Mouse (Mus musculus): Measurements from ENCODE around the gene Pnmal1. TPM values are rescaled to one million over a fixed set of nuclear protein-coding genes. Genes with fewer than 3 reads are reported as not detected.

The Pnmal1 gene
- 0.02 and 0.04 TPM in 2 replicates for polyA plus RNA-seq (2015; fragmentation: Nextera tagmentation; extraction: Ambion mirVana)

- H3K9ac ChIP-seq (replicated peaks), result no peak within 1 kb of the TSS
- ATAC-seq (no peak), DNase-seq (peak; percentile 22)
- H3K4me2 ChIP-seq (ENCODE audit: low read depth, low read length), result no peak within 1 kb of the TSS
- no peaks in the 10 kb centered on the region for H3K9me3 ChIP-seq (ENCODE audit: low read length)
- H3K4me1 ChIP-seq (ENCODE audit: insufficient read depth), result no peaks in the 10 kb centered on the region
- no peaks in the 10 kb centered on the region for H3K36me3 ChIP-seq (replicated peaks; ENCODE audit: insufficient read depth, low read length)
- no peaks in the 10 kb centered on the region for H3K27me3 ChIP-seq (ENCODE audit: insufficient read depth, low read length)
- no peak for TF ChIP-seq CTCF (IDR thresholded peaks at IDR 0.05; ENCODE audit: low read depth)
- no peak for TF ChIP-seq EP300 (IDR thresholded peaks at IDR 0.05; ENCODE audit: low read depth)
- no peak within 1 kb of the TSS for H3K27ac ChIP-seq (ENCODE audit: low read depth)
- no peak within 1 kb of the TSS for H3K4me3 ChIP-seq (ENCODE audit: low read depth, low read length)
- 39% methylated on average over 17 of the region's 17 CpGs for WGBS (ENCODE audit: insufficient replicate concordance)
Observed at GRCm38 (mm10) chr7:16959539-16960187, at the start of gene Pnmal1. Pnmal1 (plus strand) TSS chr7:16959679.

- peaks cover 9% of the 10 kb centered on the region; the same call in 1 of the 2 replicates for H3K36me3 ChIP-seq (replicated peaks; ENCODE audit: insufficient read depth, low read length)
- H3K4me1 ChIP-seq (ENCODE audit: insufficient read depth), result peaks cover 8% of the 10 kb centered on the region; the same call in 1 of the 2 replicates
- DNase-seq (no peak), ATAC-seq (no peak)
- H3K9me3 ChIP-seq (ENCODE audit: low read length), result no peaks in the 10 kb centered on the region
- H3K27ac ChIP-seq (ENCODE audit: low read depth), result no peak overlapping the region
- no peak overlapping the region for H3K4me3 ChIP-seq (ENCODE audit: low read depth, low read length)
- no peaks in the 10 kb centered on the region for H3K27me3 ChIP-seq (ENCODE audit: insufficient read depth, low read length)
- 34% methylated on average over 10 of the region's 10 CpGs for WGBS (ENCODE audit: insufficient replicate concordance)
- no peak for TF ChIP-seq CTCF (IDR thresholded peaks at IDR 0.05; ENCODE audit: low read depth)
- no peak for TF ChIP-seq EP300 (IDR thresholded peaks at IDR 0.05; ENCODE audit: low read depth)
- no peak overlapping the region for H3K9ac ChIP-seq (replicated peaks)
- H3K4me2 ChIP-seq (ENCODE audit: low read depth, low read length), result peak overlapping the region; percentile 16; the same call in 1 of the 2 replicates
Observed at GRCm38 (mm10) chr7:16909909-16910308, 49.6 kb upstream of the Pnmal1 start.

GRCm38 (mm10) chr7:16911904-16912303, 47.6 kb upstream of the Pnmal1 start:
- H3K4me1 ChIP-seq (ENCODE audit: insufficient read depth), result peaks cover 8% of the 10 kb centered on the region; the same call in 1 of the 2 replicates
- WGBS (ENCODE audit: insufficient replicate concordance), result 71% methylated on average over 3 of the region's 3 CpGs
- H3K4me3 ChIP-seq (ENCODE audit: low read depth, low read length), result no peak overlapping the region
- H3K9ac ChIP-seq (replicated peaks), result no peak overlapping the region
- no peak for ATAC-seq
- DNase-seq, result no peak
- H3K36me3 ChIP-seq (replicated peaks; ENCODE audit: insufficient read depth, low read length), result peaks cover 27% of the 10 kb centered on the region
- no peak overlapping the region for H3K4me2 ChIP-seq (ENCODE audit: low read depth, low read length)
- no peak overlapping the region for H3K27ac ChIP-seq (ENCODE audit: low read depth)
- H3K9me3 ChIP-seq (ENCODE audit: low read length), result no peaks in the 10 kb centered on the region
- no peaks in the 10 kb centered on the region for H3K27me3 ChIP-seq (ENCODE audit: insufficient read depth, low read length)
- TF ChIP-seq EP300 (IDR thresholded peaks at IDR 0.05; ENCODE audit: low read depth) (no peak), CTCF (IDR thresholded peaks at IDR 0.05; ENCODE audit: low read depth) (no peak)

- H3K36me3 ChIP-seq (replicated peaks; ENCODE audit: insufficient read depth, low read length), result peaks cover 32% of the 10 kb centered on the region
- no peak overlapping the region for H3K4me2 ChIP-seq (ENCODE audit: low read depth, low read length)
- TF ChIP-seq CTCF (IDR thresholded peaks at IDR 0.05; ENCODE audit: low read depth) (no peak), EP300 (IDR thresholded peaks at IDR 0.05; ENCODE audit: low read depth) (no peak)
- 74% methylated on average over 6 of the region's 6 CpGs for WGBS (ENCODE audit: insufficient replicate concordance)
- no peaks in the 10 kb centered on the region for H3K27me3 ChIP-seq (ENCODE audit: insufficient read depth, low read length)
- no peak overlapping the region for H3K9ac ChIP-seq (replicated peaks)
- DNase-seq (no peak), ATAC-seq (no peak)
- H3K4me3 ChIP-seq (ENCODE audit: low read depth, low read length), result no peak overlapping the region
- peaks cover 8% of the 10 kb centered on the region; the same call in 1 of the 2 replicates for H3K4me1 ChIP-seq (ENCODE audit: insufficient read depth)
- no peak overlapping the region for H3K27ac ChIP-seq (ENCODE audit: low read depth)
- no peaks in the 10 kb centered on the region for H3K9me3 ChIP-seq (ENCODE audit: low read length)
Observed at GRCm38 (mm10) chr7:16912360-16912759, 47.1 kb upstream of the Pnmal1 start.

GRCm38 (mm10) chr7:16913806-16914452, 45.5 kb upstream of the Pnmal1 start:
- Histone ChIP-seq H3K4me2 (ENCODE audit: low read depth, low read length) (no peak overlapping the region), H3K27ac (ENCODE audit: low read depth) (no peak overlapping the region), H3K4me1 (ENCODE audit: insufficient read depth) (peaks cover 5% of the 10 kb centered on the region; the same call in 1 of the 2 replicates), H3K9ac (replicated peaks) (no peak overlapping the region), H3K9me3 (ENCODE audit: low read length) (no peaks in the 10 kb centered on the region), H3K36me3 (replicated peaks; ENCODE audit: insufficient read depth, low read length) (peaks cover 48% of the 10 kb centered on the region), H3K4me3 (ENCODE audit: low read depth, low read length) (no peak overlapping the region), H3K27me3 (ENCODE audit: insufficient read depth, low read length) (no peaks in the 10 kb centered on the region)
- TF ChIP-seq EP300 (IDR thresholded peaks at IDR 0.05; ENCODE audit: low read depth) (no peak), CTCF (IDR thresholded peaks at IDR 0.05; ENCODE audit: low read depth) (peak; percentile 93)
- 34% methylated on average over 10 of the region's 10 CpGs for WGBS (ENCODE audit: insufficient replicate concordance)
- peak; percentile 77 for DNase-seq
- ATAC-seq, result peak; percentile 72
